Mouse (Mus musculus) MEL (cell line): ENCODE data around the gene Klk1b4.

Experiments used
- CHD1 ChIP-seq: IDR thresholded peaks from 2 replicates; pipeline ENCODE4 v1.6.1; 2012; ENCODE audit warnings: low read depth, mild to moderate bottlenecking, inconsistent platforms, low read length, improper control_type of control experiment
- EP300 ChIP-seq, 2 experiments: IDR thresholded peaks; 2 replicates each; pipeline ENCODE4 v1.6.1; 2011; ENCODE audit warnings: improper control_type of control experiment in 2 of 2, low read length in 2 of 2, low read depth in 1 of 2, mild to moderate bottlenecking in 1 of 2
- ZC3H11A ChIP-seq: IDR thresholded peaks from 2 replicates; pipeline ENCODE4 v1.6.1; 2012; ENCODE audit warnings: low read depth, mild to moderate bottlenecking, inconsistent platforms, low read length, improper control_type of control experiment
- ZKSCAN1 ChIP-seq: IDR thresholded peaks from 2 replicates; pipeline ENCODE4 v1.6.1; 2012; ENCODE audit warnings: low read depth, mild to moderate bottlenecking, inconsistent platforms, low read length, improper control_type of control experiment, moderate library complexity

- TF ChIP-seq CHD1 = no peak
- TF ChIP-seq ZKSCAN1 = no peak
- TF ChIP-seq EP300 (IDR thresholded peaks at IDR 0.05; ENCODE audit: low read depth in 1 of 2, low read length in 2 of 2) = no peak
- TF ChIP-seq ZC3H11A = no peak
These were observed 33.9 kb downstream of the Klk1b4 start for GRCm38 (mm10) chr7:44241163-44241562.
